In genomic region chr4:152935484-152935883, GRCm38 (mm10) we compare ENCODE assay signal across 22 mouse cellular contexts.
DNase-seq lines count a peak whose midpoint lies in the region; ATAC-seq and TF ChIP-seq lines count a peak whose summit lies in the region.
"Had no signal": no experiment of that assay in that cellular context is flagged by ENCODE, and none has a peak within 500 bp of the region (broad histone marks: within the 10 kb centered on the region; RNA-seq: fewer than 3 reads in every experiment).

No protein-coding gene starts in this region.

- peaks cover 3% of the 10 kb centered on the region; the same call in 1 of the 2 replicates for H3K9me3 ChIP-seq in heart, embryonic 12.5 days (replicated peaks)
- H3K9me3 ChIP-seq in liver, embryonic 13.5 days (replicated peaks) = peaks cover 19% of the 10 kb centered on the region; the same call in 1 of the 2 replicates
- H3K9me3 ChIP-seq in liver, postnatal 0 days (ENCODE audit: low read length) = 0 out of 2 replicates have a peak, but pooled peaks cover 2% of the 10 kb centered on the region
- H3K9me3 ChIP-seq in liver, embryonic 15.5 days (replicated peaks) = peaks cover 4% of the 10 kb centered on the region; the same call in 1 of the 2 replicates
- H3K9me3 ChIP-seq in liver, embryonic 12.5 days (replicated peaks) = peaks cover 34% of the 10 kb centered on the region
- H3K9me3 ChIP-seq: embryonic facial prominence, embryonic 13.5 days; embryonic facial prominence, embryonic 15.5 days; forebrain, embryonic 10.5 days; forebrain, embryonic 12.5 days had no signal

- intact Hi-C loops in heart, postnatal 36 days (cut with DNase I) = no loop called here

- no peak overlapping the region for H3K4me3 ChIP-seq in heart, embryonic 12.5 days
- no peak overlapping the region for H3K4me3 ChIP-seq in liver, embryonic 13.5 days (replicated peaks)
- no peak overlapping the region for H3K4me3 ChIP-seq in liver, postnatal 0 days (ENCODE audit: low read depth, low read length)
- no peak overlapping the region for H3K4me3 ChIP-seq in liver, embryonic 15.5 days (replicated peaks)
- no peak overlapping the region for H3K4me3 ChIP-seq in liver, embryonic 12.5 days
- H3K4me3 ChIP-seq: embryonic facial prominence, embryonic 13.5 days; embryonic facial prominence, embryonic 15.5 days; erythroblast, embryonic 14.5 days; forebrain, embryonic 10.5 days; forebrain, embryonic 12.5 days had no signal

- ATAC-seq in heart, embryonic 12.5 days (ENCODE audit: insufficient number of reproducible peaks, low FRiP score) = peak; percentile 63
- ATAC-seq in liver, embryonic 13.5 days (ENCODE audit: low read depth) = peak; percentile 53; the same call in 1 of the 2 replicates
- ATAC-seq in liver, postnatal 0 days = no peak
- ATAC-seq in liver, embryonic 15.5 days (ENCODE audit: insufficient read depth) = peak; percentile 57; the same call in 1 of the 2 replicates
- no peak for ATAC-seq in liver, embryonic 12.5 days
- ATAC-seq: forebrain, embryonic 14.5 days had no signal

- H3K36me3 ChIP-seq in heart, embryonic 12.5 days = no peaks in the 10 kb centered on the region
- no peaks in the 10 kb centered on the region for H3K36me3 ChIP-seq in liver, embryonic 13.5 days
- H3K36me3 ChIP-seq in liver, postnatal 0 days (replicated peaks; ENCODE audit: insufficient read depth, low read length) = no peaks in the 10 kb centered on the region
- no peaks in the 10 kb centered on the region for H3K36me3 ChIP-seq in liver, embryonic 15.5 days (replicated peaks)
- no peaks in the 10 kb centered on the region for H3K36me3 ChIP-seq in liver, embryonic 12.5 days
- H3K36me3 ChIP-seq: embryonic facial prominence, embryonic 13.5 days; embryonic facial prominence, embryonic 15.5 days; forebrain, embryonic 10.5 days; forebrain, embryonic 12.5 days had no signal

- 56% methylated on average over 3 of the region's 3 CpGs for WGBS in heart, embryonic 12.5 days
- 66% methylated on average over 3 of the region's 3 CpGs for WGBS in liver, embryonic 13.5 days (ENCODE audit: insufficient replicate concordance)
- WGBS in liver, postnatal 0 days (ENCODE audit: insufficient replicate concordance) = 61% methylated on average over 3 of the region's 3 CpGs
- WGBS in liver, embryonic 15.5 days (ENCODE audit: insufficient replicate concordance) = 54% methylated on average over 3 of the region's 3 CpGs
- WGBS in liver, embryonic 12.5 days (ENCODE audit: insufficient replicate concordance) = 70% methylated on average over 3 of the region's 3 CpGs

- peaks cover 20% of the 10 kb centered on the region for H3K27me3 ChIP-seq in heart, embryonic 12.5 days (replicated peaks)
- H3K27me3 ChIP-seq in liver, embryonic 13.5 days = no peaks in the 10 kb centered on the region
- H3K27me3 ChIP-seq in liver, postnatal 0 days (ENCODE audit: insufficient read depth, low read length) = no peaks in the 10 kb centered on the region
- no peaks in the 10 kb centered on the region for H3K27me3 ChIP-seq in liver, embryonic 15.5 days
- no peaks in the 10 kb centered on the region for H3K27me3 ChIP-seq in liver, embryonic 12.5 days (replicated peaks)
- H3K27me3 ChIP-seq: embryonic facial prominence, embryonic 13.5 days; embryonic facial prominence, embryonic 15.5 days; forebrain, embryonic 12.5 days had no signal

- no peak overlapping the region for H3K4me2 ChIP-seq in heart, embryonic 12.5 days
- no peak overlapping the region for H3K4me2 ChIP-seq in liver, embryonic 13.5 days
- no peak overlapping the region for H3K4me2 ChIP-seq in liver, postnatal 0 days (ENCODE audit: low read depth, low read length)
- no peak overlapping the region for H3K4me2 ChIP-seq in liver, embryonic 15.5 days
- H3K4me2 ChIP-seq in liver, embryonic 12.5 days = no peak overlapping the region
- H3K4me2 ChIP-seq: embryonic facial prominence, embryonic 13.5 days; embryonic facial prominence, embryonic 15.5 days; forebrain, embryonic 12.5 days had no signal

- TF ChIP-seq EP300 in liver, postnatal 0 days (IDR thresholded peaks at IDR 0.05; ENCODE audit: low read depth) = no peak

- DNase-seq in heart, postnatal 36 days = no peak
- DNase-seq in liver, embryonic 13.5 days = no peak
- no peak for DNase-seq in liver, postnatal 0 days
- DNase-seq: adrenal gland, adult 2 months; adrenal gland, postnatal 10 days; adrenal gland, postnatal 25 days; cerebellum, adult 11 months; cerebellum, adult 18-20 months; cerebellum, adult 8-10 months; cerebellum, adult 9-11 months; cerebellum, postnatal 14 days; cerebellum, postnatal 36 days; embryo, embryonic 11 days had no signal

- TF ChIP-seq CTCF in liver, postnatal 0 days (IDR thresholded peaks at IDR 0.05; ENCODE audit: low read depth) = no peak

- H3K4me1 ChIP-seq in heart, embryonic 12.5 days (replicated peaks) = no peaks in the 10 kb centered on the region
- peaks cover under 1% of the 10 kb centered on the region; the same call in 1 of the 2 replicates for H3K4me1 ChIP-seq in liver, embryonic 13.5 days (replicated peaks)
- no peaks in the 10 kb centered on the region for H3K4me1 ChIP-seq in liver, postnatal 0 days (ENCODE audit: insufficient read depth)
- H3K4me1 ChIP-seq in liver, embryonic 15.5 days (replicated peaks) = 0 out of 2 replicates have a peak, but pooled peaks cover 1% of the 10 kb centered on the region
- H3K4me1 ChIP-seq in liver, embryonic 12.5 days = no peaks in the 10 kb centered on the region
- H3K4me1 ChIP-seq: embryonic facial prominence, embryonic 13.5 days; embryonic facial prominence, embryonic 15.5 days; forebrain, embryonic 12.5 days had no signal

- H3K9ac ChIP-seq in heart, embryonic 12.5 days = no peak overlapping the region
- H3K9ac ChIP-seq in liver, embryonic 13.5 days = no peak overlapping the region
- no peak overlapping the region for H3K9ac ChIP-seq in liver, postnatal 0 days (replicated peaks)
- H3K9ac ChIP-seq in liver, embryonic 15.5 days = no peak overlapping the region
- H3K9ac ChIP-seq in liver, embryonic 12.5 days = no peak overlapping the region
- H3K9ac ChIP-seq: embryonic facial prominence, embryonic 13.5 days; embryonic facial prominence, embryonic 15.5 days; forebrain, embryonic 12.5 days had no signal

- H3K27ac ChIP-seq in heart, embryonic 12.5 days (ENCODE audit: poor library complexity, severe bottlenecking) = no peak overlapping the region
- no peak overlapping the region for H3K27ac ChIP-seq in liver, embryonic 13.5 days
- no peak overlapping the region for H3K27ac ChIP-seq in liver, postnatal 0 days (ENCODE audit: low read depth)
- no peak overlapping the region for H3K27ac ChIP-seq in liver, embryonic 15.5 days (replicated peaks)
- no peak overlapping the region for H3K27ac ChIP-seq in liver, embryonic 12.5 days
- H3K27ac ChIP-seq: embryonic facial prominence, embryonic 13.5 days; embryonic facial prominence, embryonic 15.5 days; forebrain, embryonic 10.5 days; forebrain, embryonic 12.5 days had no signal

Comparison
In these comparisons a context has a peak if more than half of its experiments do, and no peak if none do; other contexts are left out.
1. ATAC-seq: peak in heart, embryonic 12.5 days (single experiment), liver, embryonic 13.5 days (single experiment) and liver, embryonic 15.5 days (single experiment); none in liver, postnatal 0 days (single experiment) and liver, embryonic 12.5 days (single experiment).